Mouse (Mus musculus): Measurements from ENCODE around the gene Adam22. TPM values are rescaled to one million over a fixed set of nuclear protein-coding genes. Genes with fewer than 3 reads are reported as not detected.
"Not testable (repeated sequence)": the region's sequence is repeated elsewhere in the genome, so short reads cannot be mapped to it uniquely, and the experiment has no call there.

The Adam22 gene
- polyA plus RNA-seq, 1 experiment, result 0.59 TPM

- Histone ChIP-seq H3K27ac (replicated peaks; ENCODE audit: low read depth, low read length) (no peak overlapping the region), H3K4me1 (ENCODE audit: control insufficient read depth, insufficient read depth, insufficient read length, low read length) (no peaks in the 10 kb centered on the region), H3K4me3 (ENCODE audit: insufficient read depth, low read depth, low read length) (no peak overlapping the region)
These were observed 290.5 kb downstream of the Adam22 start for GRCm38 (mm10) chr5:8077481-8077880.

- Histone ChIP-seq H3K27ac (replicated peaks; ENCODE audit: low read depth, low read length) (no peak overlapping the region), H3K4me1 (ENCODE audit: control insufficient read depth, insufficient read depth, insufficient read length, low read length) (no peaks in the 10 kb centered on the region), H3K4me3 (ENCODE audit: insufficient read depth, low read depth, low read length) (no peak overlapping the region)
These were observed 293.9 kb downstream of the Adam22 start for GRCm38 (mm10) chr5:8073901-8074561.

- Histone ChIP-seq H3K27ac (replicated peaks; ENCODE audit: low read depth, low read length) (no peak overlapping the region), H3K4me1 (ENCODE audit: control insufficient read depth, insufficient read depth, insufficient read length, low read length) (no peaks in the 10 kb centered on the region), H3K4me3 (ENCODE audit: insufficient read depth, low read depth, low read length) (no peak overlapping the region)
These were observed 294.6 kb downstream of the Adam22 start for GRCm38 (mm10) chr5:8073406-8073805.

GRCm38 (mm10) chr5:8063207-8063606 is 304.8 kb downstream of the Adam22 start:
- peaks cover under 1% of the 10 kb centered on the region; the same call in 1 of the 2 replicates for H3K4me1 ChIP-seq (ENCODE audit: control insufficient read depth, insufficient read depth, insufficient read length, low read length)
- H3K4me3 ChIP-seq (ENCODE audit: insufficient read depth, low read depth, low read length), result no peak overlapping the region

GRCm38 (mm10) chr5:8062469-8062868 is 305.5 kb downstream of the Adam22 start:
- Histone ChIP-seq H3K4me3 (ENCODE audit: insufficient read depth, low read depth, low read length) (no peak overlapping the region), H3K27ac (replicated peaks; ENCODE audit: low read depth, low read length) (no peak overlapping the region), H3K4me1 (ENCODE audit: control insufficient read depth, insufficient read depth, insufficient read length, low read length) (peaks cover 3% of the 10 kb centered on the region; the same call in 1 of the 2 replicates)

More at GRCm38 (mm10) chr5:8063207-8063606, 304.8 kb downstream of the Adam22 start:
- no peak overlapping the region for H3K27ac ChIP-seq (replicated peaks; ENCODE audit: low read depth, low read length)

GRCm38 (mm10) chr5:8058056-8058455 is 309.9 kb downstream of the Adam22 start:
- peaks cover 8% of the 10 kb centered on the region; the same call in 1 of the 2 replicates for H3K4me1 ChIP-seq (ENCODE audit: control insufficient read depth, insufficient read depth, insufficient read length, low read length)

GRCm38 (mm10) chr5:8057018-8057323 is 311.0 kb downstream of the Adam22 start:
- peak overlapping the region; percentile 98 for H3K27ac ChIP-seq (replicated peaks; ENCODE audit: low read depth, low read length)
- H3K4me3 ChIP-seq (ENCODE audit: insufficient read depth, low read depth, low read length), result peak overlapping the region; percentile 98
- H3K4me1 ChIP-seq (ENCODE audit: control insufficient read depth, insufficient read depth, insufficient read length, low read length), result peaks cover 8% of the 10 kb centered on the region; the same call in 1 of the 2 replicates

More at GRCm38 (mm10) chr5:8058056-8058455, 309.9 kb downstream of the Adam22 start:
- Histone ChIP-seq H3K4me3 (ENCODE audit: insufficient read depth, low read depth, low read length) (no peak overlapping the region), H3K27ac (replicated peaks; ENCODE audit: low read depth, low read length) (no peak overlapping the region)

GRCm38 (mm10) chr5:8056141-8057017 is 311.6 kb downstream of the Adam22 start:
- H3K4me1 ChIP-seq (ENCODE audit: control insufficient read depth, insufficient read depth, insufficient read length, low read length), result peaks cover 8% of the 10 kb centered on the region; the same call in 1 of the 2 replicates
- peak overlapping the region; percentile 98 for H3K4me3 ChIP-seq (ENCODE audit: insufficient read depth, low read depth, low read length)
- H3K27ac ChIP-seq (replicated peaks; ENCODE audit: low read depth, low read length), result peak overlapping the region; percentile 98

GRCm38 (mm10) chr5:8055721-8056129 is 312.2 kb downstream of the Adam22 start:
- peak overlapping the region; percentile 98 for H3K27ac ChIP-seq (replicated peaks; ENCODE audit: low read depth, low read length)
- peak overlapping the region; percentile 98 for H3K4me3 ChIP-seq (ENCODE audit: insufficient read depth, low read depth, low read length)
- H3K4me1 ChIP-seq (ENCODE audit: control insufficient read depth, insufficient read depth, insufficient read length, low read length), result peaks cover 8% of the 10 kb centered on the region; the same call in 1 of the 2 replicates

GRCm38 (mm10) chr5:8053827-8054226 is 314.1 kb downstream of the Adam22 start:
- Histone ChIP-seq H3K4me3 (ENCODE audit: insufficient read depth, low read depth, low read length) (no peak overlapping the region), H3K27ac (replicated peaks; ENCODE audit: low read depth, low read length) (no peak overlapping the region), H3K4me1 (ENCODE audit: control insufficient read depth, insufficient read depth, insufficient read length, low read length) (peaks cover 8% of the 10 kb centered on the region; the same call in 1 of the 2 replicates)

GRCm38 (mm10) chr5:8045855-8046254 is 322.1 kb downstream of the Adam22 start, which contains the start of gene Sri:
Sri (plus strand) TSS chr5:8046078.
- Histone ChIP-seq H3K4me3 (ENCODE audit: insufficient read depth, low read depth, low read length) (no peak within 1 kb of the TSS), H3K27ac (replicated peaks; ENCODE audit: low read depth, low read length) (no peak within 1 kb of the TSS), H3K4me1 (ENCODE audit: control insufficient read depth, insufficient read depth, insufficient read length, low read length) (no peaks in the 10 kb centered on the region)

- H3K4me3 ChIP-seq (ENCODE audit: insufficient read depth, low read depth, low read length); H3K27ac ChIP-seq (replicated peaks; ENCODE audit: low read depth, low read length); H3K4me1 ChIP-seq (ENCODE audit: control insufficient read depth, insufficient read depth, insufficient read length, low read length): not testable (repeated sequence)
These were observed 333.4 kb downstream of the Adam22 start for GRCm38 (mm10) chr5:8034596-8034995.

Other genes with a start within 250 kb of the Adam22 start
- gene Dbf4, start 54.6 kb upstream of the Adam22 start, polyA plus RNA-seq (2012; ENCODE audit: insufficient read depth, insufficient read length, missing spikeins), result 1.3 and 1.4 TPM in 2 replicates
- gene Slc25a40, start 54.7 kb upstream of the Adam22 start, polyA plus RNA-seq (2012; ENCODE audit: insufficient read depth, insufficient read length, missing spikeins), result 4.8 and 5.2 TPM in 2 replicates

Measured in brown adipose tissue, adult 24 weeks (tissue).